Mouse (Mus musculus): ENCODE data around the gene Ago4.

DNA sequence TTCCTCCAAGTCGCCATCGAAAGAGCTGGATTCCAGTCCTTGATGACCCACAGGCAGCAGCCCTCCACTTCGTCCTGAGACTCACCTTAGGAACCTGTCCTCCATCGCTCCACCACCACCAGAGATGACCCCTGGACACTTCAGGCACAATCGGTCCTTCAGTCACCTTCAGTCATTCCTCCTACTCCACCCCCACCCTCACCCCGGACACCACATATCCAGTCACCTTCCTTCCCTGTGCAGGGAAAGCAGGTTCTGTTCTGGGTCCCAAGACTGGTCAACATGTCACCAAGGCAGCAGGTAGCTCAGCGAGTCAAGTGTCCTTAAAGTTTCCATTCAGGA is 428 bp upstream of the Ago4 start:
- no peak for TF ChIP-seq CTCF (IDR thresholded peaks at IDR 0.05; ENCODE audit: low read depth)
- no peak for TF ChIP-seq EP300 (optimal IDR thresholded peaks at IDR 0.05)

All from stomach, postnatal 0 days (tissue).